Mouse (Mus musculus) ES-E14 (cell line): ENCODE data around the gene Muc13.

Experiments
- HCFC1 ChIP-seq: IDR thresholded peaks from 2 replicates; pipeline ENCODE4 v1.6.1; 2012; ENCODE audit warnings: low read length, inconsistent platforms, borderline replicate concordance; ENCODE audit not compliant: insufficient read depth
- MAFK ChIP-seq: IDR thresholded peaks from 2 replicates; pipeline ENCODE4 v1.6.1; 2014; ENCODE audit warnings: mild to moderate bottlenecking, low read depth, low read length, inconsistent platforms; ENCODE audit not compliant: insufficient read depth
- ZC3H11A ChIP-seq: IDR thresholded peaks from 2 replicates; pipeline ENCODE4 v1.6.1; 2012; ENCODE audit warnings: low read depth, mild to moderate bottlenecking, inconsistent platforms, low read length, borderline replicate concordance
- ZNF384 ChIP-seq: IDR thresholded peaks from 2 replicates; pipeline ENCODE4 v1.6.1; 2012; ENCODE audit warnings: low read depth, low read length, inconsistent platforms

- TF ChIP-seq ZC3H11A = no peak
- TF ChIP-seq HCFC1 = no peak
- no peak for TF ChIP-seq ZNF384
- no peak for TF ChIP-seq MAFK
Observed at GRCm38 (mm10) chr16:33785092-33785704, 8.6 kb upstream of the Muc13 start.
